Mouse (Mus musculus): ENCODE results near the gene Crx. TPM values are rescaled to one million over a fixed set of nuclear protein-coding genes. Genes with fewer than 3 reads are reported as not detected.
"Not testable (repeated sequence)": the region's sequence is repeated elsewhere in the genome, so short reads cannot be mapped to it uniquely, and the experiment has no call there.

Gene Crx
- not detected for total RNA-seq (2021)

GRCm38 (mm10) chr7:15879756-15880155, at the start of gene Crx:
TSS of gene Crx (minus strand) at chr7:15879968.
- intact Hi-C loops (cut with DNase I): no loop called here
- DNase-seq (ENCODE audit: low spot score in 2 of 2): no peak

DNA sequence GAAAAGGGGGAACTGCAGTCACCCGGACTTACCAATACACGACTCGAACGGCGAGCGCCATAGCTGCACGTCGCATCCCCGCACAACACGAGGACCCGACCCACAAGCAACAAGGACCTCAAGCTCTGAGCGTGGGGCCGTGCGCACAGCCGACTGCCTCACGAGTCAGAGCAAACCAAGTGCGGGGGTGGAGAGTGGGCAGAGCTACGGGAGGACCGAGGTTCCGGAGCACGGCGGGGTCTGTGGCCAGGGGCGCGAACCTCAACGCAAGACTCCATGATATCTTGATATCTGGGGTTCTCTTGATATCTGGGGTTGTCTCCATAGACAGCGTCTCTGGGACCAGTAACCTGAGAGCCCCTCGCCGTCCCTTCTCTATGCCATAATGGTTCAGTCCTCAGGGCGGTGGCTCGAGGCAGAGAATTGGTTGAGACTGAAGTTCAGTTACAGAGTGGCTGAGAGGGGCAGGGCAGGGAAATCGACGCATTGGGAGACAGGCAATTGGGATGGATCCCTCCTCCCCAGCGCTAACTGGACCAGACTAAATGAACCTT, 42.5 kb upstream of the Crx start, which contains the start of gene Selenow:
Gene Selenow, minus strand, starts transcription at position 183 of the 554 bp plus-strand sequence.
- intact Hi-C loops (cut with DNase I): no loop called here
- DNase-seq (ENCODE audit: low spot score in 2 of 2): peak; percentile 92 to 93

GRCm38 (mm10) chr7:15921796-15922195, 42.0 kb upstream of the Crx start:
- DNase-seq (ENCODE audit: low spot score in 2 of 2): peak in 1 of 2 experiments; percentile 35
- intact Hi-C loops (cut with DNase I): no loop called here

GRCm38 (mm10) chr7:15920645-15921190, 41.0 kb upstream of the Crx start:
- DNase-seq (ENCODE audit: low spot score in 2 of 2): no peak
- intact Hi-C loops (cut with DNase I): no loop called here

- intact Hi-C loops (cut with DNase I): no loop called here
Measured at GRCm38 (mm10) chr7:15919947-15920346, 40.2 kb upstream of the Crx start.

GRCm38 (mm10) chr7:15918371-15918770, 38.6 kb upstream of the Crx start:
- intact Hi-C loops (cut with DNase I): no loop called here
- no peak for DNase-seq (ENCODE audit: low spot score in 2 of 2)

More at GRCm38 (mm10) chr7:15919947-15920346, 40.2 kb upstream of the Crx start:
- no peak for DNase-seq (ENCODE audit: low spot score in 2 of 2)

GRCm38 (mm10) chr7:15916996-15917395, 37.2 kb upstream of the Crx start:
- intact Hi-C loops (cut with DNase I): no loop called here
- no peak for DNase-seq (ENCODE audit: low spot score in 2 of 2)

DNA sequence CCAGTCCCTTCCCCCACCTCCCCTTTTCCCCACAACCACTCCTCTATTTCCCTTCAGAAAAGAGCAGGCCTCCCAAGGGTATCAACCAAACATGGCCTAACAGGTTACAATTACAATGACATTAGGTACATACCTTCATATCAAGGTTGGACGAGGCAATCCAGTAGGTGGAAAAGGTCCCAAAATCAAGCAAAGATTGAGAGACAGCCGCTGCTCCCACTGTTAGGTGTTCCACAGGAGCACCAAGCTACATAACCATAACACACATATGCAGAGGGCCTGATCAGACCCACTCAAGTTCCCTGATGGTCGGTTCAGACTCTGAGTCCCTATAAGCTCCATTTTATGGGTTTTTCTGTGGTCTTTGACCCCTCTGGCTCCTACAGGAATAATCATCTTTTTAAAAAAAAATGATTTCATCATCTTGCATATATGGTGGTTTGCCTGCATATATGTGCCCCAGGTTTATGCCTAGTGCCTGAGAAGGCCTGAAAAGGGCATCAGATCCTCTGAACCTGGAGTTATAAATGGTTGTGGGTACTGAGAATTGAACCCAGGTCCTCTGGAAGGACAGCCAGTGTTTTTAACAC, 36.5 kb upstream of the Crx start:
- DNase-seq (ENCODE audit: low spot score in 2 of 2): no peak

DNA sequence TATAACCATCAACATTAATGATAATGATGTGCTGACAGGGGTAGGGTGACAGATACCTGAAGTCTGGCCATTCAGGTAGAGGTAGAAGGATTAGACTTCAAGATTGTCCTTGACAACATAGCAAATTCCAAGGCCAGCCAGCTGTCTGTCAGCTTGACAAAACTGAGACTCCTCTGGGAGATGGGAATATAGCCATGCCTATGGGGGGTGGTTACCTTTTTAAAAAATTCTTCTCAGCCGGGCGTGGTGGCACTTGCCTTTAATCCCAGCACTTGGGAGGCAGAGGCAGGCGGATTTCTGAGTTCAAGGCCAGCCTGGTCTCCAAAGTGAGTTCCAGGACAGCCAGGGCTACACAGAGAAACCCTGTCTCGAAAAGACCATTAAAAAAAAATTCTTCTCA, 35.9 kb upstream of the Crx start:
- intact Hi-C loops (cut with DNase I): not testable (repeated sequence)

More for the DNA sequence above, 36.5 kb upstream of the Crx start:
- intact Hi-C loops (cut with DNase I): no loop called here

GRCm38 (mm10) chr7:15914751-15915150, 35.0 kb upstream of the Crx start:
- DNase-seq (ENCODE audit: low spot score in 2 of 2): no peak
- intact Hi-C loops (cut with DNase I): no loop called here

More for the DNA sequence above, 35.9 kb upstream of the Crx start:
- not testable (repeated sequence) for DNase-seq (ENCODE audit: low spot score in 2 of 2)

GRCm38 (mm10) chr7:15914252-15914651, 34.5 kb upstream of the Crx start:
- no peak for DNase-seq (ENCODE audit: low spot score in 2 of 2)
- intact Hi-C loops (cut with DNase I): no loop called here

- intact Hi-C loops (cut with DNase I): no loop called here
- DNase-seq (ENCODE audit: low spot score in 2 of 2): peak; percentile 52 to 57
Measured at GRCm38 (mm10) chr7:15912183-15912582, 32.4 kb upstream of the Crx start.

GRCm38 (mm10) chr7:15910521-15910920, 30.8 kb upstream of the Crx start:
- intact Hi-C loops (cut with DNase I): no loop called here
- DNase-seq (ENCODE audit: low spot score in 2 of 2): no peak

- no peak for DNase-seq (ENCODE audit: low spot score in 2 of 2)
- intact Hi-C loops (cut with DNase I): no loop called here
Measured at GRCm38 (mm10) chr7:15907971-15908590, 28.3 kb upstream of the Crx start.

GRCm38 (mm10) chr7:15906602-15907001, 26.8 kb upstream of the Crx start:
- DNase-seq (ENCODE audit: low spot score in 2 of 2): no peak
- intact Hi-C loops (cut with DNase I): no loop called here

DNA sequence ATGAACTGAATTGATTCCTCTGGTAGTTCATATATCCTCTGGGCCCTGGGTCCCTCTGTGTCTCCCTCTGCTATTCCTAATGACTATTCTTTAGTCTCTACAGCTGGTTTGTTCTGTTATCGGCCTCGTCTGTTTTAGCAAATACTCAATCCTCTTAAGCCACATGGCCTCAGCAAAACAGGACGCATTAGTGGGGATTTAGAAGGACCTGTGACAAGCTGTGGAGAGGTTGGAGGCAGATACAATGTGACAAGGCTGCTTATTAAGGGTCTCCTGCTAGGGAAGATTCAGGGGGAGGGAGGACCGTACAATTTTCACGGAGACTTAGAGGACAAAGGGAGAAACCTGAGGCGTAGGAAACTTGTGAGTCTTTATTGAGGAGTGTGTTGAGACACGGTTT, 26.1 kb upstream of the Crx start:
- no peak for DNase-seq (ENCODE audit: low spot score in 2 of 2)
- intact Hi-C loops (cut with DNase I): no loop called here

GRCm38 (mm10) chr7:15901366-15902048, 21.7 kb upstream of the Crx start:
- intact Hi-C loops (cut with DNase I): no loop called here

GRCm38 (mm10) chr7:15894251-15894650, 14.5 kb upstream of the Crx start:
- intact Hi-C loops (cut with DNase I): no loop called here
- no peak for DNase-seq (ENCODE audit: low spot score in 2 of 2)

More at GRCm38 (mm10) chr7:15901366-15902048, 21.7 kb upstream of the Crx start:
- no peak for DNase-seq (ENCODE audit: low spot score in 2 of 2)

- intact Hi-C loops (cut with DNase I): no loop called here
- no peak for DNase-seq (ENCODE audit: low spot score in 2 of 2)
Measured at GRCm38 (mm10) chr7:15884127-15884526, 4.4 kb upstream of the Crx start.

DNA sequence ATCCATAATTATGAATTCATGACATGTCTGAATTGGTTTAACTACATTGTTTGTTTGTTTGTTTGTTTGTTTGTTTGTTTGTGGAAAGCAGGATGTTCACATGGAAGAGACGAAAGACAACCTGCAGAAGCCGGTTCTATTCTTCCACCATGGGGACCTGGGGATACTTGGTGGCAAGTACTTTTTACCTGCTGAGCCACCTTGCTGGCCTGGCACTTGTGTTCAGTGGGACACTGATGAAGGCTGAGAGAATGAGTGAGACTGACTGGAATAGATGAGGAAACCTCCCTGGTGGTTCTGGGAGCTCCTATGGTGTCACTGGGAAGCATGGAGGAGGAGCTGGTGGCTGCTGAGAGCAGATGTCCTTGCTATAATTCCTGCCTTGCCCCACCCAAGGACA, 2.5 kb upstream of the Crx start, which contains the start of gene Crxos:
Gene Crxos, plus strand, starts transcription at position 301 of the 400 bp plus-strand sequence.
- intact Hi-C loops (cut with DNase I): no loop called here
- no peak for DNase-seq (ENCODE audit: low spot score in 2 of 2)
